Mouse (Mus musculus) bone marrow macrophage, adult 2 months (primary cell): ENCODE results near the gene Tmem125.

Experiments
- CTCF ChIP-seq: IDR thresholded peaks from 2 replicates; pipeline ENCODE4 v1.5.1; 2012; ENCODE audit warnings: low read depth, mild to moderate bottlenecking, low read length, moderate library complexity
- POLR2A ChIP-seq: IDR thresholded peaks from 2 replicates; pipeline ENCODE4 v1.6.1; 2012; ENCODE audit warnings: mild to moderate bottlenecking, low read depth, low read length, borderline replicate concordance

GRCm38 (mm10) chr4:118533156-118533555 lies 10.7 kb downstream of the Tmem125 start:
- TF ChIP-seq CTCF = no peak
- TF ChIP-seq POLR2A = no peak
